Mouse (Mus musculus) stomach, embryonic 14.5 days (tissue): ENCODE data around the gene Fbxo47. TPM values are rescaled to one million over a fixed set of nuclear protein-coding genes. Genes with fewer than 3 reads are reported as not detected.

Experiments used
- ATAC-seq: fragments of 200-750 bp; cut with Nextera tagmentation; 2 replicates; pipeline ENCODE4 v1.8.0; 2017; ENCODE audit warnings: low read depth, moderate TSS enrichment; ENCODE audit not compliant: insufficient number of reproducible peaks, insufficient read depth, low FRiP score
- H3K27ac ChIP-seq: fragments of 300-500 bp; sonication (generic); 2 replicates; pipeline ENCODE4 v1.5.1; 2014; ENCODE audit warnings: mild to moderate bottlenecking, low read length, moderate library complexity, mixed read lengths
- H3K27me3 ChIP-seq: fragments of 300-500 bp; sonication (generic); 2 replicates; pipeline ENCODE4 v1.6.1; 2014; ENCODE audit warnings: low read length, control low read depth, mixed read lengths; ENCODE audit not compliant: control insufficient read depth, insufficient read depth
- H3K36me3 ChIP-seq: fragments of 300-500 bp; sonication (generic); 2 replicates; pipeline ENCODE4 v1.6.1; 2014; ENCODE audit warnings: mild to moderate bottlenecking, control low read depth, low read length, moderate library complexity, mixed read lengths; ENCODE audit not compliant: control insufficient read depth, insufficient read depth
- H3K4me1 ChIP-seq: fragments of 300-500 bp; sonication (generic); 2 replicates; pipeline ENCODE4 v1.6.1; 2014; ENCODE audit warnings: low read length, control low read depth, mixed read lengths; ENCODE audit not compliant: control insufficient read depth, insufficient read depth
- H3K4me2 ChIP-seq: fragments of 300-500 bp; sonication (generic); replicated peaks from 2 replicates; pipeline ENCODE4 v1.6.1; 2014; ENCODE audit warnings: low read depth, low read length, control low read depth
- H3K4me3 ChIP-seq: fragments of 300-500 bp; sonication (generic); 2 replicates; pipeline ENCODE4 v1.5.1; 2014; ENCODE audit warnings: low read depth, low read length, control low read depth
- H3K9ac ChIP-seq: fragments of 300-500 bp; sonication (generic); replicated peaks from 2 replicates; pipeline ENCODE4 v1.6.1; 2014; ENCODE audit warnings: low read depth, mild to moderate bottlenecking, control low read depth, low read length, moderate library complexity, mixed read lengths
- H3K9me3 ChIP-seq: fragments of 300-500 bp; sonication (generic); 2 replicates; pipeline ENCODE4 v1.6.1; 2016; ENCODE audit warnings: low read depth, low read length, control low read depth; ENCODE audit not compliant: control insufficient read depth
- WGBS: fragments of 180-500 bp; shearing (Covaris S2); extraction: QIAGEN DNeasy Blood & Tissue Kit; methylation state at CpG from one replicate; pipeline ENCODE4 v1.1.7; 2014; 5-methylcytosine and 5-hydroxymethylcytosine counted together
- polyA plus RNA-seq: library from polyadenylated mRNA; unstranded; fragments of >200 nt; fragmentation: Nextera tagmentation; extraction: Ambion mirVana; gene quantifications from 2 replicates; pipeline ENCODE4 v1.2.1, GENCODE M21; 2014

Fbxo47 gene
- polyA plus RNA-seq, 1 experiment from 2014 or later: 0.29 TPM

- ATAC-seq: no peak
- H3K27me3 ChIP-seq: no peaks in the 10 kb centered on the region
- 89% methylated on average over 11 of the region's 11 CpGs for whole genome bisulfite sequencing
These were observed 24.8 kb upstream of the Fbxo47 start for GRCm38 (mm10) chr11:97908634-97909348.

GRCm38 (mm10) chr11:97907935-97908334 is 24.0 kb upstream of the Fbxo47 start:
- WGBS: 78% methylated on average over 5 of the region's 5 CpGs
- no peaks in the 10 kb centered on the region for H3K36me3 ChIP-seq
- no peaks in the 10 kb centered on the region for H3K4me1 ChIP-seq

More at GRCm38 (mm10) chr11:97908634-97909348, 24.8 kb upstream of the Fbxo47 start:
- Histone ChIP-seq H3K27ac (no peak overlapping the region), H3K36me3 (no peaks in the 10 kb centered on the region), H3K9me3 (no peaks in the 10 kb centered on the region), H3K4me1 (no peaks in the 10 kb centered on the region), H3K4me2 (no peak overlapping the region), H3K4me3 (no peak overlapping the region), H3K9ac (no peak overlapping the region)

GRCm38 (mm10) chr11:97906905-97907304 is 23.0 kb upstream of the Fbxo47 start:
- H3K36me3 ChIP-seq: no peaks in the 10 kb centered on the region
- no peaks in the 10 kb centered on the region for H3K9me3 ChIP-seq
- H3K4me2 ChIP-seq: no peak overlapping the region
- no peak overlapping the region for H3K4me3 ChIP-seq
- no peaks in the 10 kb centered on the region for H3K27me3 ChIP-seq
- 85% methylated on average over 9 of the region's 9 CpGs for WGBS
- H3K4me1 ChIP-seq: no peaks in the 10 kb centered on the region
- no peak overlapping the region for H3K9ac ChIP-seq
- ATAC-seq: no peak
- H3K27ac ChIP-seq: no peak overlapping the region

More at GRCm38 (mm10) chr11:97907935-97908334, 24.0 kb upstream of the Fbxo47 start:
- no peaks in the 10 kb centered on the region for H3K9me3 ChIP-seq
- H3K4me2 ChIP-seq: no peak overlapping the region
- no peak for ATAC-seq
- no peak overlapping the region for H3K4me3 ChIP-seq
- H3K27me3 ChIP-seq: no peaks in the 10 kb centered on the region
- no peak overlapping the region for H3K9ac ChIP-seq
- H3K27ac ChIP-seq: no peak overlapping the region

GRCm38 (mm10) chr11:97905941-97906340 is 22.0 kb upstream of the Fbxo47 start:
- no peaks in the 10 kb centered on the region for H3K9me3 ChIP-seq
- ATAC-seq: no peak
- H3K4me3 ChIP-seq: no peak overlapping the region
- H3K27ac ChIP-seq: no peak overlapping the region
- no peaks in the 10 kb centered on the region for H3K36me3 ChIP-seq
- no peak overlapping the region for H3K9ac ChIP-seq
- 45% methylated on average over 2 of the region's 2 CpGs for WGBS
- H3K27me3 ChIP-seq: no peaks in the 10 kb centered on the region
- no peak overlapping the region for H3K4me2 ChIP-seq
- H3K4me1 ChIP-seq: no peaks in the 10 kb centered on the region

- no peak overlapping the region for H3K27ac ChIP-seq
- H3K27me3 ChIP-seq: no peaks in the 10 kb centered on the region
- H3K36me3 ChIP-seq: no peaks in the 10 kb centered on the region
- WGBS: 88% methylated on average over 2 of the region's 2 CpGs
- no peak overlapping the region for H3K4me2 ChIP-seq
- no peaks in the 10 kb centered on the region for H3K9me3 ChIP-seq
- H3K4me3 ChIP-seq: no peak overlapping the region
- H3K9ac ChIP-seq: no peak overlapping the region
- no peak for ATAC-seq
- no peaks in the 10 kb centered on the region for H3K4me1 ChIP-seq
These were observed 21.6 kb upstream of the Fbxo47 start for GRCm38 (mm10) chr11:97905540-97905939.

GRCm38 (mm10) chr11:97904801-97905200 is 20.8 kb upstream of the Fbxo47 start:
- Histone ChIP-seq H3K27ac (no peak overlapping the region), H3K4me2 (no peak overlapping the region), H3K36me3 (no peaks in the 10 kb centered on the region), H3K9ac (no peak overlapping the region), H3K27me3 (no peaks in the 10 kb centered on the region), H3K4me3 (no peak overlapping the region), H3K9me3 (no peaks in the 10 kb centered on the region), H3K4me1 (no peaks in the 10 kb centered on the region)
- ATAC-seq: no peak
- 86% methylated on average over 13 of the region's 13 CpGs for WGBS

- ATAC-seq: no peak
- no peak overlapping the region for H3K9ac ChIP-seq
- H3K4me1 ChIP-seq: no peaks in the 10 kb centered on the region
- H3K36me3 ChIP-seq: no peaks in the 10 kb centered on the region
- no peak overlapping the region for H3K4me2 ChIP-seq
- H3K27ac ChIP-seq: no peak overlapping the region
- H3K27me3 ChIP-seq: no peaks in the 10 kb centered on the region
- no peaks in the 10 kb centered on the region for H3K9me3 ChIP-seq
- H3K4me3 ChIP-seq: no peak overlapping the region
- 69% methylated on average over 6 of the region's 6 CpGs for WGBS
These were observed 17.9 kb upstream of the Fbxo47 start for GRCm38 (mm10) chr11:97901806-97902205.

GRCm38 (mm10) chr11:97899822-97900221 is 15.9 kb upstream of the Fbxo47 start:
- H3K9ac ChIP-seq: no peak overlapping the region
- peak; percentile 71; the same call in 1 of the 2 replicates for ATAC-seq
- H3K27ac ChIP-seq: no peak overlapping the region
- H3K36me3 ChIP-seq: no peaks in the 10 kb centered on the region
- H3K4me2 ChIP-seq: no peak overlapping the region
- H3K9me3 ChIP-seq: no peaks in the 10 kb centered on the region
- no peaks in the 10 kb centered on the region for H3K27me3 ChIP-seq
- H3K4me1 ChIP-seq: no peaks in the 10 kb centered on the region
- no peak overlapping the region for H3K4me3 ChIP-seq
- WGBS: 4% methylated on average over 2 of the region's 2 CpGs
